Mouse (Mus musculus) heart, embryonic 11.5 days (tissue): ENCODE data around the gene Slmap. TPM values are rescaled to one million over a fixed set of nuclear protein-coding genes. Genes with fewer than 3 reads are reported as not detected.

Experiments used
- ATAC-seq: fragments of 200-750 bp; cut with Nextera tagmentation; replicated peaks from 2 replicates; pipeline ENCODE4 v1.8.0; 2017; ENCODE audit warnings: moderate library complexity; ENCODE audit not compliant: insufficient number of reproducible peaks, low FRiP score, low TSS enrichment
- H3K27ac ChIP-seq: fragments of 300-500 bp; sonication (generic); 2 replicates; pipeline ENCODE4 v1.5.1; 2014; ENCODE audit warnings: mild to moderate bottlenecking, low read depth, low read length
- H3K27me3 ChIP-seq: fragments of 300-500 bp; sonication (generic); 2 replicates; pipeline ENCODE4 v1.6.1; 2014; ENCODE audit warnings: mild to moderate bottlenecking, low read length, mixed read lengths; ENCODE audit not compliant: control insufficient read depth, insufficient read depth
- H3K36me3 ChIP-seq: fragments of 300-500 bp; sonication (generic); 2 replicates; pipeline ENCODE4 v1.6.1; 2014; ENCODE audit warnings: mild to moderate bottlenecking, low read length, moderate library complexity, mixed read lengths; ENCODE audit not compliant: control insufficient read depth, insufficient read depth
- H3K4me1 ChIP-seq: fragments of 300-500 bp; sonication (generic); 2 replicates; pipeline ENCODE4 v1.6.1; 2014; ENCODE audit warnings: low read length; ENCODE audit not compliant: control insufficient read depth, insufficient read depth
- H3K4me2 ChIP-seq: fragments of 300-500 bp; sonication (generic); 2 replicates; pipeline ENCODE4 v1.6.1; 2014; ENCODE audit warnings: mild to moderate bottlenecking, moderate library complexity
- H3K4me3 ChIP-seq: fragments of 300-500 bp; sonication (generic); 2 replicates; pipeline ENCODE4 v1.5.1; 2014; ENCODE audit warnings: low read depth, low read length
- H3K9ac ChIP-seq: fragments of 300-500 bp; sonication (generic); 2 replicates; pipeline ENCODE4 v1.6.1; 2014; ENCODE audit warnings: mild to moderate bottlenecking, low read depth, low read length, moderate library complexity
- H3K9me3 ChIP-seq: fragments of 300-500 bp; sonication (generic); replicated peaks from 2 replicates; pipeline ENCODE4 v1.6.1; 2016; ENCODE audit warnings: low read length; ENCODE audit not compliant: control insufficient read depth
- WGBS: fragments of 180-500 bp; shearing (Covaris S2); extraction: QIAGEN DNeasy Blood & Tissue Kit; methylation state at CpG from one replicate; pipeline ENCODE4 v1.1.7; 2014; ENCODE audit not compliant: insufficient replicate concordance; 5-methylcytosine and 5-hydroxymethylcytosine counted together
- polyA plus RNA-seq: library from polyadenylated mRNA; unstranded; fragments of >200 nt; fragmentation: Nextera tagmentation; extraction: Ambion mirVana; gene quantifications from 2 replicates; pipeline ENCODE4 v1.2.1, GENCODE M21; 2014

Gene Slmap
- polyA plus RNA-seq, 1 experiment from 2014 or later, result 76.2 TPM

GRCm38 (mm10) chr14:26376652-26377051 lies 158.1 kb downstream of the Slmap start:
- 6% methylated on average over 2 of the region's 2 CpGs for WGBS
- Histone ChIP-seq H3K27ac (no peak overlapping the region), H3K4me2 (no peak overlapping the region), H3K9me3 (no peaks in the 10 kb centered on the region), H3K27me3 (no peaks in the 10 kb centered on the region), H3K4me3 (no peak overlapping the region), H3K4me1 (no peaks in the 10 kb centered on the region), H3K9ac (no peak overlapping the region), H3K36me3 (no peaks in the 10 kb centered on the region)
- ATAC-seq, result no peak

Other genes starting within 250 kb of the Slmap start
- 28.1 and 29.8 TPM in 2 replicates for gene Dennd6a, start 38.9 kb upstream of the Slmap start, polyA plus RNA-seq
- gene Arf4, start 103.1 kb upstream of the Slmap start, polyA plus RNA-seq, result 479 and 484 TPM in 2 replicates
- 11.0 and 11.4 TPM in 2 replicates for gene Pde12, start 135.0 kb upstream of the Slmap start, polyA plus RNA-seq
- 0.03 and 0.25 TPM in 2 replicates for gene Dnah12, start 158.3 kb upstream of the Slmap start, polyA plus RNA-seq